Mouse (Mus musculus) central nervous system, embryonic 18 days (tissue): ENCODE results near the gene Pgpep1. TPM values are rescaled to one million over a fixed set of nuclear protein-coding genes. Genes with fewer than 3 reads are reported as not detected.

Source experiments
- polyA plus RNA-seq: library from polyadenylated mRNA; depleted of rRNA; stranded (reverse); fragments of >200 nt; gene quantifications from 2 replicates; pipeline ENCODE4 v1.2.3, GENCODE M21; 2012; rRNA removed

Gene Pgpep1
- 45.7 and 46.8 TPM in 2 replicates for polyA plus RNA-seq

DNA sequence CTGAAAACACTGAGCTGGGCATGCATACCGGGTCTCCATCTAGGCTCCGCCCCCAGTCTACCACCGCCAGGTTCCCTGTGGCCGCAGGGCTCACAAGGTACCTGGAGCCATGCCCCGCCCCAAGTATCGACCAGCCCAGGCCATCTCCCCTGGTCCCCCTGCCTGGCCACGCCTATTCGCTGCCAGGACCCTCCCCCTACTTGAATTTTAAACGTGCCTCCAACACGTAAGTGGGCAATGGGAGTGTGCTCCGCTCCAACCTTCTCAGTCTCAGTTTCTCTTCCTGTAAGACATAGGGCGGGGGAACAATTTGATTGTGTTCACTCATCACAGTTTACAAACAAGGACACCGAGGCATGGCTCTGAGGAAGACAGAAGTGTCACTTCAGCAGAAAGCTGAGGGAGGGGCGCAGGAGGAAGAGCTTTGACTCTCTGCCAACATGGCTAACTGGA is at the start of gene Pgpep1:
Gene Pgpep1, minus strand, starts transcription at position 116 of the 453 bp plus-strand sequence.

DNA sequence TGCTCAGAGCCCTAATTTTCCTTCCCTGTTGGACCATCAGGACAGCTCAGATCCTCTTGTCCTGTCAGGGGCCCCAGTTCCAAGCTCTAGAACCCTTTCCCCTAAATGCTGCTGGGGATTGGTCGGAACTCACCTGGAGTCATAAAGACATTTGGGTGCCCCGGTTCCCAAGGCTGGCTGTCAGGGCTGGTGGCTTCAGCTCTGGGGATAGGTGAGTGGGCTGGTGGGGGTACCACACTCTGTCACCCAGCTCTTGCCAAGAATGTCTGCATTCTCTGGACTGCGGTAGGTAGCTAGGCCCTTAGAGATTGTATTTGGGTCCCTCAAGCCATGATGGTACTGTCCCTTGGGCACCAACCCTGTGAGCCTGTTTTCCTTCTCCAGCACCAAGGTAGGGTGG is 43.1 kb upstream of the Pgpep1 start, which contains the start of gene Iqcn:
Gene Iqcn, plus strand, starts transcription at position 171 of the 400 bp plus-strand sequence.

DNA sequence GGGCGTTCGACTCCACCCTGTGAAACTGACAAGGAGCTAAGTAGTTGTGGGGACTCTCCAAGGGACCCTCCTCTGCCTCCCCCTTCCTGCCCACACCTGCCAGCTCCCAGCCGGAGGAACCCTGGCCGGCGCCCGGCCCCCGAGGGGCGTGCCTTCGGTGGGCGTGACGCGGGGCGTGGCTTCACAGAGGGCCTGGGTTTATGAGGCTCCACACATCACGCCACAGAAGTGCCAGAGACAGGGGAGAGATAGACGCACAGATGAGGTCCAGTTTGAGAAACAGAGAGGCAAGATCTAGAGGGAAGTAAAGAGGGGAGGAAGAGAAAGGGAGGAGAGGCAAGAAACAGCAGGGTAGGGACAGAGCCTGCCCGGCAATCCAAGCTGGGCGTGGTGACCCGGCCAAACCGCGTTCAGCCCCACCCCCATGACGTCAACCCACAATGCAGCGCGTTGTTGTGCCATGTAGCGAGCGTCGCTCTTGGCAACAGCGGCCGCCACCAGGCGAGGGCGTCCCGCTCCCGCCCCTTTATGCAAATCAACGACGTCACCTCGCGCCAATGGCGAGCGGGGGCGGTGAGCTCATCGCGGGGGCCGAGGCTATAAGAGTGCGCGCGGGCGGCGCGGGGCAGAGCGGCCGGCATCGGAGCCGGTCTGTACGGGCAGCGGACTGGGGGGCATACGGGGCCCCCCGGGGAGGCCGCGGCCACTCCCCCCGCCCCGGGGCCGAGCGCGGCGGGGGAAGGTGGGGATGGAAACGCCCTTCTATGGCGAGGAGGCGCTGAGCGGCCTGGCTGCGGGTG is 38.3 kb upstream of the Pgpep1 start, which contains the start of gene Jund:
Gene Jund, plus strand, starts transcription at position 640 of the 800 bp plus-strand sequence.

DNA sequence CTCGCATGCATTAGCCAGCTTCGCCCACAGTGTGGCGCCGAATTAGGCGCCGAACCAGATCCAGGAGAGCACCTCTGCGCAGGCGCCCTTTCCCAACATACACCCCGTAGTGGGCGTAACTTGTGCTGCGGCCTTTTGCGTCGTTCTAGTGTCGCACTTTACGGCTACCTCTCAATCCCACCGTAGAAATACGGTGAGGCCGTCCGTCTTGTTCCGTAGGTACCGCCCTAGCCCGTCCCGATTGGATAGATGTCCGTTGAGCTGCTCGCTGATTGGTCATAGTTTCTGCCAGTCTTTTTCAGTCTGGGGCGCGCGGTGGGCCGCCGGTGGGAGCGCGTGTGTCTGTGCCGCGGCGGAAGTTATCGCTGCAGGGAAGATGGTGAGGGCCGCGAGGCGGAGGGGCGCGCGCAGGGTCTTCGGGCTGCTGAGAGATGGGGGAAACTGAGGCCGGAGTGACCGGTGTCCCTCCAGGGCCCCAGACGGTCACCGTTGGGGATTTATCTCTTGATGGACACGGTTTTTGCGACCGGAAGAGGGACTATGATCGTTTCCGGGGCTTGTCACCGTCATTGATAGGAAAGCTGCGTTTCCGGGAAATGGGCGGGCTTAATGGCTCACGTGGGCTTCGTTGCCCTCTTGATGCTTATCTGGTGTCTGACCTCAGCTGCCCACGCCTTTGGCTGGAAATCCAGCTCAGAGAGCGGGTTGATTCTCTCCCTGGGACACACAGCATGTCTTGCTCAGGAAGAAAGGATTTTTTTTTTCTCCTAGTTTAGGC is 13.1 kb upstream of the Pgpep1 start, which contains the start of gene Lsm4:
Gene Lsm4, plus strand, starts transcription at position 170 of the 778 bp plus-strand sequence.

DNA sequence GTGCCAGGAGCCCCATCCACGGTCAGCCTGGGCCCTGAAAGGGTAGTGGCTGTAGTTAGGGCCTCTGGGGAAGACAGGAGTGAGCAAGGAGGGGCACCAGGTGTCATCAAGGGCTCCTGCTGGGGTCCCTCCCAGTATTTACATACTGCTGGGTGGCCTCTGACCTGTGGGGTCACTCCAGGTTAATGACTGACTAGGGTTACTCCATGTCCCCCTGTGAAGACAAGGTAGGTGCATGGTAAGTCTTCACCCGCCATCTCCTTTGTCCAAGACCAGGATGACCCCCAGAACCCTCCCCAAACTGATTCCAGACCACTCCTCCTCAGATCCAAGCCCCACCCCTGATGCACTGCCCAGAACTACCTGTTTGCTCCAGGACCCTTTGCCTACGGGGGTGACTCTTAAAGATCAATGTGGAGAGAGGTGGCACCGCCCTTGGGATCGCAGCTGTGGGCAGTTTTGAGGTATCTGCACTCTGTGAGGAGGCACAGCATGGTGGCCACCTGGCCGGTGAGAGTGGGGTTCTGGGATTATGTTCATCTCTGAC is 27.8 kb downstream of the Pgpep1 start, which contains the start of gene Gdf15:
Gene Gdf15, minus strand, starts transcription at position 111 of the 547 bp plus-strand sequence.

DNA sequence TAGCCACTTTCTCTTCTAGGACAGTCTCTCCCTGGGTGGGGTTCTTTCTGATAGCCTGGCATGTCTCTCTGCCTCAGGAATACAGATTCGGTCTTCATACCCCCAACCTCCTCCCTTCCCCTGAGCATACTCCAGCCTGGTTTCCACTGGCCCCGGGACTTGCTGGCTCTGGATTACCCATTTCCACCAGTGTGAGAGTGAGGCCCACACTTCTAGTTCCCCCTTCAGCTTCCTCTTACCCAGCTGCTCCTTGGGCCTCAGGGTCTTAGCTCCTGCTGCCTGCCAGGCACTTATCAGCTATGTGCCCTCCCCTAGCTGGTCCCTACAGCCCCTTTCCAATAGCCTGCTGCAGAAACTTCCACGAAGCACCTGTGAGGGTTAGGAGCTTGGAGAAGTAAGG is 44.3 kb downstream of the Pgpep1 start, which contains the start of gene Lrrc25:
Gene Lrrc25, plus strand, starts transcription at position 262 of the 400 bp plus-strand sequence.

DNA sequence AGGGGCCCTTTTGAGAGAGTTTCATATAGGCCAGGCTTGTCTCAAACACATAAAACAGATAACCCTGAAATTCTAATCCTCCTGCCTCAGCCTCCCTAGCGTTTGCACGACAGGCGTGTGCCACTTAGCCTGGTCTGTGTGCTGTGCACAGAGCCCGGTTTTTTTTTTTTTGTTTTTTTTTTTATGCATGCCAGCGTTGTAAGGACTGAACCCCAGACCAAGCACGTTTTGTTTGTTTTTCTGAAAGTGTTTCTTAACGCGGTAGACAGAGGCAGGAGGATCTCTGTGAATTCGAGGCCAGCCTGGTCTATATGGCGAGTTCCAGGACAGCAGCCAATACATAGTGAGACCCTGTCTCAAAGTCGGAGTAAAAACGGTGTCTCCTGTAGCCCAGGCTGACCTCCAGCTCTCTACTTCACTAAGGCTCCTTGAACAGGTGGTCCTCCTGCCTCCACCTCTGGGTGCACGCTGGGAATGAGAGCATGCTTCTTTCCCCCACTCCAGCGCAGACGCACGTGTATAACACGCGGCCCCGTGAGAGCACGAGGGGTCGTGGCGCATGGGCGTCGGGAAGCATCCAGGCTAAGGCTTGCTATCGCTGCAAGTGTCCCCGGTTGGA is 51.3 kb downstream of the Pgpep1 start, which contains the start of gene Ssbp4:
Gene Ssbp4, minus strand, starts transcription at position 124 of the 619 bp plus-strand sequence.

Other genes with a start within 250 kb of the Pgpep1 start
- gene Crtc1, start 220.8 kb downstream of the Pgpep1 start, polyA plus RNA-seq, result 48.8 and 63.0 TPM in 2 replicates
- 45.0 and 47.6 TPM in 2 replicates for gene Klhl26, start 183.4 kb downstream of the Pgpep1 start, polyA plus RNA-seq
- 93.1 and 93.2 TPM in 2 replicates for gene Tmem59l, start 173.0 kb downstream of the Pgpep1 start, polyA plus RNA-seq
- 21.4 and 29.2 TPM in 2 replicates for gene Crlf1, start 167.2 kb downstream of the Pgpep1 start, polyA plus RNA-seq
- 208 and 217 TPM in 2 replicates for gene Rex1bd, start 153.6 kb downstream of the Pgpep1 start, polyA plus RNA-seq
- 1,219 and 1,269 TPM in 2 replicates for gene Uba52, start 149.6 kb downstream of the Pgpep1 start, polyA plus RNA-seq
- gene Fkbp8, start 132.7 kb downstream of the Pgpep1 start, polyA plus RNA-seq, result 515 and 521 TPM in 2 replicates
- gene Kxd1, start 132.4 kb downstream of the Pgpep1 start, polyA plus RNA-seq, result 36.9 and 38.8 TPM in 2 replicates
- 21.8 and 22.9 TPM in 2 replicates for gene Ell, start 120.9 kb downstream of the Pgpep1 start, polyA plus RNA-seq
- gene Isyna1, start 66.0 kb downstream of the Pgpep1 start, polyA plus RNA-seq, result 198 and 208 TPM in 2 replicates
- gene Ssbp4, start 51.5 kb downstream of the Pgpep1 start, polyA plus RNA-seq, result 201 and 212 TPM in 2 replicates
- 0.78 and 0.87 TPM in 2 replicates for gene Lrrc25, start 44.2 kb downstream of the Pgpep1 start, polyA plus RNA-seq
- 0.16 and 0.32 TPM in 2 replicates for gene Gdf15, start 27.9 kb downstream of the Pgpep1 start, polyA plus RNA-seq
- gene Lsm4, start 12.9 kb upstream of the Pgpep1 start, polyA plus RNA-seq, result 153 and 155 TPM in 2 replicates
- gene Jund, start 38.6 kb upstream of the Pgpep1 start, polyA plus RNA-seq, result 201 and 210 TPM in 2 replicates
- 0.12 and 0.14 TPM in 2 replicates for gene Iqcn, start 43.1 kb upstream of the Pgpep1 start, polyA plus RNA-seq
- gene Gm3336, start 58.2 kb upstream of the Pgpep1 start, polyA plus RNA-seq, result not detected in 2 replicates
- 1.1 and 1.2 TPM in 2 replicates for gene Pde4c, start 63.3 kb upstream of the Pgpep1 start, polyA plus RNA-seq
- 582 and 635 TPM in 2 replicates for gene Rab3a, start 94.3 kb upstream of the Pgpep1 start, polyA plus RNA-seq
- gene Mpv17l2, start 100.6 kb upstream of the Pgpep1 start, polyA plus RNA-seq, result 27.0 and 27.4 TPM in 2 replicates
- 138 and 151 TPM in 2 replicates for gene Pik3r2, start 116.3 kb upstream of the Pgpep1 start, polyA plus RNA-seq
- 44.0 and 53.5 TPM in 2 replicates for gene Mast3, start 144.7 kb upstream of the Pgpep1 start, polyA plus RNA-seq
- gene Il12rb1, start 148.1 kb upstream of the Pgpep1 start, polyA plus RNA-seq, result 0.06 and 0.09 TPM in 2 replicates
- gene Arrdc2, start 179.3 kb upstream of the Pgpep1 start, polyA plus RNA-seq, result 26.8 and 30.5 TPM in 2 replicates
- 23.8 and 25.4 TPM in 2 replicates for gene Kcnn1, start 202.9 kb upstream of the Pgpep1 start, polyA plus RNA-seq
- 125 and 128 TPM in 2 replicates for gene Ccdc124, start 213.5 kb upstream of the Pgpep1 start, polyA plus RNA-seq
- gene Slc5a5, start 232.4 kb upstream of the Pgpep1 start, polyA plus RNA-seq, result 2.3 and 2.4 TPM in 2 replicates
- gene Rpl18a, start 237.0 kb upstream of the Pgpep1 start, polyA plus RNA-seq, result 2,864 and 3,038 TPM in 2 replicates
- 52.1 and 61.4 TPM in 2 replicates for gene Map1s, start 245.5 kb upstream of the Pgpep1 start, polyA plus RNA-seq